Mouse (Mus musculus): ENCODE data around the gene Ctdsp2.

DNA sequence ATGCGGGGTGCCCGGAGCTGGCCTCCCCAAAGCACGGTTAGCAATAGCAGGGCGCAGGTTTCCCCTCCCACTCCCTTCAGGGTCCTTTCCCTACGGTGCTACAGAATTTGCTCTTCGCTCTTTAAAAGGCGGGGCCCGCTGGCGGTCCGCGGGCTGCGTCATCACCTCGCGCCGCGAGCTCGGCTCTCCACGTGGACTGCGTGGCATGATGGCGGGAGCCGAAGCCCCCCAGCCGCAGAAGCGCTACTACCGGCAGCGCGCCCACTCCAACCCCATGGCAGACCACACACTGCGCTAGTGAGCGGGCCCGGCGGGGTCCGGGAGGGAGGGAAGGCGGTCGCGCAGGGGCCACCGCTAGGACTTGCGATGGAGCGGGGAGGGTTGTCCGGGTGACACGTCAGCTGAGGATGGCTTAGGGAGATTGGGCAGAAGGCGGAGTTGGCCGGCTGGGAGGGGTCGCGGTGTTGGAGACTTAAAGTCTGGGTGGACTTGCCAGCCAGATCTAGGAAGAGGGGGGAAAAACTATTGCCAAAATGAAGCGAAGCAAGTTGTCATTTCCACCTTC is 63.3 kb downstream of the Ctdsp2 start:
- TF ChIP-seq POLR2A (IDR thresholded peaks at IDR 0.05; ENCODE audit: low read depth, low read length) (no peak), CTCF (IDR thresholded peaks at IDR 0.05; ENCODE audit: extremely low read depth, insufficient read depth, insufficient read length, insufficient replicate concordance) (no peak)

Data from spleen, adult 2 months (tissue).